Mouse (Mus musculus): ENCODE measurements at regions not wholly inside any gene's neighbourhood (a gene's known extent, or its start where the extent isn't known, plus 50 kb on each side); places are given as distances from the start of the nearest gene placed in this dataset.

DNA sequence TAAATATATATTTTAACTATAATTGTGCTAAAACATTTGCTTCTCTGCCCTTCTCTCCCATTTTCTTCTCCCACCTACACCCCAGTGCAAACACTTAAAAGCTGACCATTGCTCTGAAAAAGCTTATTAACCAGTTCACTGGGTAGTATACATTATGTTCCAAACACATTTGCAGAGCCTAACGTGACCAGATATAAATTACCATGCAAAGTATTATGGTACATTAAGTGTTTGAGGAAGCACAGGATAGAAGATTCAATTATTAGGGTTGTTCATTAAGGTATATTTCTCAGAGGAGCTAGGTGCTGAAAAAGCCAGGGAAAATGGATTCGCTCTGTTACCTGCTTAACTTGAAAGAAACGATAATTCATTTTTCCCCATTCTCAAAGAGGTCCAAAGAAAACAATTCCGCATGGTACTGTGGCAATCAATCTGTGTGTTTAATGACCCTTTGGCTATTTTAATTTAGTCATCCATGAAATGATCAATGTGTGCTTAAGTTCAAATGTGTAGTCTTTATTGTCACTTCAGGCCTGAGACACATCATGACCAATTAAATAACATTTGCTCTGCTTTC, 144.0 kb upstream of the Msl3l2 start:
- peaks cover 4% of the 10 kb centered on the region; the same call in 1 of the 2 replicates for H3K9me3 ChIP-seq (ENCODE audit: low read length)
- TF ChIP-seq CTCF (conservative IDR thresholded peaks at IDR 0.05; ENCODE audit: low read length) (no peak), POU5F1 (IDR thresholded peaks at IDR 0.05; ENCODE audit: borderline replicate concordance, low read length) (no peak), NANOG (IDR thresholded peaks at IDR 0.05; ENCODE audit: borderline replicate concordance, low read length) (no peak)
- no peaks in the 10 kb centered on the region for H3K36me3 ChIP-seq (ENCODE audit: insufficient read depth, low read length)
- no peak overlapping the region for H3K4me3 ChIP-seq (replicated peaks; ENCODE audit: low read length)
- no peaks in the 10 kb centered on the region for H3K4me1 ChIP-seq (replicated peaks; ENCODE audit: low read depth, low read length)
- no peaks in the 10 kb centered on the region for H3K27me3 ChIP-seq (ENCODE audit: insufficient read depth, low read length)

All from E14TG2a.4 (cell line).